Mouse (Mus musculus) heart, adult 2 months (tissue): ENCODE data around the gene Car5b. TPM values are rescaled to one million over a fixed set of nuclear protein-coding genes. Genes with fewer than 3 reads are reported as not detected.

ENCODE experiments used
- DNase-seq, 2 experiments: peaks; one replicate each; pipeline ENCODE4 v3.0.0; 2021
- H3K27ac ChIP-seq: fragments of 200-600 bp; 2 replicates; pipeline ENCODE4 v1.8.1; 2022
- H3K27me3 ChIP-seq: fragments of 200-500 bp; 2 replicates; pipeline ENCODE4 v1.6.1; 2012; ENCODE audit warnings: mild to moderate bottlenecking, low read length, inconsistent platforms, mixed read lengths; ENCODE audit not compliant: control insufficient read depth, insufficient read depth
- H3K36me3 ChIP-seq: fragments of 200-500 bp; 2 replicates; pipeline ENCODE4 v1.6.1; 2012; ENCODE audit warnings: low read length, inconsistent platforms; ENCODE audit not compliant: control insufficient read depth, insufficient read depth
- H3K4me1 ChIP-seq: fragments of 200-500 bp; 2 replicates; pipeline ENCODE4 v1.6.1; 2011; ENCODE audit warnings: low read length; ENCODE audit not compliant: control insufficient read depth, insufficient read depth
- H3K4me3 ChIP-seq: fragments of 200-600 bp; 2 replicates; pipeline ENCODE4 v1.8.1; 2022
- H3K79me2 ChIP-seq: fragments of 200-500 bp; replicated peaks from 2 replicates; pipeline ENCODE4 v1.6.1; 2012; ENCODE audit warnings: mild to moderate bottlenecking, inconsistent platforms, low read length, moderate library complexity, mixed read lengths; ENCODE audit not compliant: control insufficient read depth, insufficient read depth
- H3K9ac ChIP-seq: fragments of 200-500 bp; 2 replicates; pipeline ENCODE4 v1.6.1; 2012; ENCODE audit warnings: low read depth, mild to moderate bottlenecking, control low read depth, inconsistent platforms, low read length, mixed read lengths
- CTCF ChIP-seq: fragments of 200-600 bp; IDR thresholded peaks from 2 replicates; pipeline ENCODE4 v1.8.1; 2022; ENCODE audit warnings: antibody characterized with exemption, mild to moderate bottlenecking, moderate library complexity
- EP300 ChIP-seq: fragments of 200-500 bp; IDR thresholded peaks from 2 replicates; pipeline ENCODE4 v1.6.1; 2011; ENCODE audit warnings: low read depth, low read length, control low read depth; ENCODE audit not compliant: insufficient read depth
- POLR2A ChIP-seq: fragments of 200-500 bp; IDR thresholded peaks from 2 replicates; pipeline ENCODE4 v1.6.1; 2011; ENCODE audit warnings: mild to moderate bottlenecking, low read depth, low read length, control low read depth; ENCODE audit not compliant: insufficient read depth
- WGBS: fragments of 180-500 bp; shearing (Covaris S2); methylation state at CpG from one replicate; pipeline ENCODE4 v1.1.7; 2018; 5-methylcytosine and 5-hydroxymethylcytosine counted together
- intact Hi-C: fragments of 180-260 bp; cut with DNase I; formaldehyde crosslinking; loops from one replicate; pipeline ENCODE4 v1.15.1; 2025
- polyA plus RNA-seq: library from polyadenylated mRNA; depleted of rRNA; stranded (reverse); fragments of >200 nt; gene quantifications from 2 replicates; pipeline ENCODE4 v1.2.3, GENCODE M21; 2012
- total RNA-seq, 2 experiments: library from RNA; stranded (reverse); gene quantifications; 2 replicates each; pipeline ENCODE4 v1.2.3; 2021

Car5b gene
- total and polyA plus RNA-seq, 3 experiments: 0.55 to 3.1 (median 1.2) TPM

GRCm38 (mm10) chrX:163958467-163958875 lies 69.3 kb downstream of the Car5b start, which contains the start of gene Zrsr2:
Gene Zrsr2 (minus strand): TSS chrX:163958661.
- Histone ChIP-seq H3K36me3 (no peaks in the 10 kb centered on the region), H3K27me3 (no peaks in the 10 kb centered on the region), H3K4me1 (no peaks in the 10 kb centered on the region), H3K27ac (peak within 1 kb of the TSS; percentile 92), H3K4me3 (peak within 1 kb of the TSS; percentile 63), H3K79me2 (no peaks in the 10 kb centered on the region), H3K9ac (peak within 1 kb of the TSS; percentile 97)
- DNase-seq: peak; percentile 81 to 91
- no peak for TF ChIP-seq CTCF
- TF ChIP-seq EP300: 0 out of 2 replicates have a peak, but pooled peaks have one; percentile 12
- TF ChIP-seq POLR2A: peak; percentile 54
- 24% methylated on average over 27 of the region's 29 CpGs for WGBS
- intact Hi-C loops: loop anchor here (1.0 to 10.0 kb wide), 5 partner anchors 44 to 466 kb away; partner anchors contain the start of gene Siah1b

GRCm38 (mm10) chrX:163957803-163958466 lies 69.9 kb downstream of the Car5b start:
- Histone ChIP-seq H3K27me3 (no peaks in the 10 kb centered on the region), H3K36me3 (no peaks in the 10 kb centered on the region), H3K4me3 (peak overlapping the region; percentile 63), H3K79me2 (no peaks in the 10 kb centered on the region), H3K4me1 (no peaks in the 10 kb centered on the region), H3K9ac (peak overlapping the region; percentile 97), H3K27ac (peak overlapping the region; percentile 92)
- intact Hi-C loops: loop anchor here (1.0 to 10.0 kb wide), 5 partner anchors 44 to 467 kb away; partner anchors contain the start of gene Siah1b
- DNase-seq: peak; percentile 61 to 81
- WGBS: 20% methylated on average over 53 of the region's 67 CpGs
- TF ChIP-seq POLR2A (peak; percentile 39; the same call in 1 of the 2 replicates), EP300 (no peak)

- Histone ChIP-seq H3K4me1 (no peaks in the 10 kb centered on the region), H3K27me3 (no peaks in the 10 kb centered on the region), H3K27ac (peak overlapping the region; percentile 36; the same call in 1 of the 2 replicates), H3K9ac (peak overlapping the region; percentile 45; the same call in 1 of the 2 replicates), H3K79me2 (no peaks in the 10 kb centered on the region), H3K4me3 (peak overlapping the region; percentile 63), H3K36me3 (no peaks in the 10 kb centered on the region)
- DNase-seq: no peak
- WGBS: 22% methylated on average over 12 of the region's 12 CpGs
- TF ChIP-seq CTCF (no peak), EP300 (no peak), POLR2A (no peak)
- intact Hi-C loops: loop anchor here (5.0 to 10.0 kb wide), 2 partner anchors 45 to 467 kb away; no protein-coding TSS in a partner anchor
These were observed 70.4 kb downstream of the Car5b start for GRCm38 (mm10) chrX:163957381-163957780.

- no peaks in the 10 kb centered on the region for H3K36me3 ChIP-seq
- TF ChIP-seq POLR2A (no peak), CTCF (no peak), EP300 (no peak)
- intact Hi-C loops: loop anchor here (10.0 kb wide), 1 partner anchor 473 kb away; no protein-coding TSS in a partner anchor
- H3K79me2 ChIP-seq: no peaks in the 10 kb centered on the region
- H3K9ac ChIP-seq: no peak overlapping the region
- 29% methylated on average over 1 of the region's 1 CpGs for WGBS
- H3K27me3 ChIP-seq: no peaks in the 10 kb centered on the region
- H3K4me3 ChIP-seq: no peak overlapping the region
- H3K27ac ChIP-seq: no peak overlapping the region
- no peaks in the 10 kb centered on the region for H3K4me1 ChIP-seq
- no peak for DNase-seq
These were observed 76.2 kb downstream of the Car5b start for GRCm38 (mm10) chrX:163951618-163952017.

GRCm38 (mm10) chrX:163944381-163944780 lies 83.4 kb downstream of the Car5b start:
- no peak for DNase-seq
- Histone ChIP-seq H3K79me2 (no peaks in the 10 kb centered on the region), H3K27ac (no peak overlapping the region), H3K9ac (no peak overlapping the region), H3K4me3 (no peak overlapping the region), H3K4me1 (no peaks in the 10 kb centered on the region), H3K27me3 (no peaks in the 10 kb centered on the region), H3K36me3 (no peaks in the 10 kb centered on the region; the same call in 1 of the 2 replicates)
- intact Hi-C loops: no loop called here
- TF ChIP-seq CTCF (no peak), EP300 (no peak), POLR2A (no peak)
- WGBS: 86% methylated on average over 3 of the region's 3 CpGs

GRCm38 (mm10) chrX:163938587-163938986 lies 89.2 kb downstream of the Car5b start:
- peak; percentile 46 to 61 for DNase-seq
- 68% methylated on average over 6 of the region's 6 CpGs for WGBS
- Histone ChIP-seq H3K36me3 (no peaks in the 10 kb centered on the region), H3K9ac (no peak overlapping the region), H3K27me3 (no peaks in the 10 kb centered on the region), H3K27ac (no peak overlapping the region), H3K79me2 (no peaks in the 10 kb centered on the region), H3K4me3 (no peak overlapping the region), H3K4me1 (no peaks in the 10 kb centered on the region)
- intact Hi-C loops: no loop called here
- TF ChIP-seq CTCF (no peak), EP300 (no peak), POLR2A (no peak)
